Mouse (Mus musculus) intestine, embryonic 14.5 days (tissue): ENCODE results near the gene Coasy. TPM values are rescaled to one million over a fixed set of nuclear protein-coding genes. Genes with fewer than 3 reads are reported as not detected.

ENCODE experiments used
- ATAC-seq: fragments of 200-750 bp; cut with Nextera tagmentation; replicated peaks from 2 replicates; pipeline ENCODE4 v1.8.0; 2017; ENCODE audit warnings: low read depth, moderate number of reproducible peaks, moderate TSS enrichment, moderate library complexity; ENCODE audit not compliant: low FRiP score, low TSS enrichment
- DNase-seq: peaks from one replicate; pipeline ENCODE4 v3.0.0-alpha.2; 2018; ENCODE audit warnings: low spot score
- H3K27ac ChIP-seq: fragments of 300-500 bp; sonication (generic); 2 replicates; pipeline ENCODE4 v1.5.1; 2014; ENCODE audit warnings: low read depth, mild to moderate bottlenecking, control low read depth
- H3K27me3 ChIP-seq: fragments of 300-500 bp; sonication (generic); replicated peaks from 2 replicates; pipeline ENCODE4 v1.6.1; 2014; ENCODE audit warnings: low read length, control low read depth; ENCODE audit not compliant: control insufficient read depth, insufficient read depth
- H3K36me3 ChIP-seq: fragments of 300-500 bp; sonication (generic); 2 replicates; pipeline ENCODE4 v1.6.1; 2014; ENCODE audit warnings: low read length, control low read depth; ENCODE audit not compliant: control insufficient read depth, insufficient read depth
- H3K4me1 ChIP-seq: fragments of 300-500 bp; sonication (generic); replicated peaks from 2 replicates; pipeline ENCODE4 v1.6.1; 2014; ENCODE audit warnings: low read length, control low read depth, mixed read lengths; ENCODE audit not compliant: control insufficient read depth, insufficient read depth
- H3K4me2 ChIP-seq: fragments of 300-500 bp; sonication (generic); 2 replicates; pipeline ENCODE4 v1.6.1; 2014; ENCODE audit warnings: low read length
- H3K4me3 ChIP-seq: fragments of 300-500 bp; sonication (generic); 2 replicates; pipeline ENCODE4 v1.5.1; 2014; ENCODE audit warnings: low read depth, low read length, control low read depth, mixed read lengths
- H3K9ac ChIP-seq: fragments of 300-500 bp; sonication (generic); 2 replicates; pipeline ENCODE4 v1.6.1; 2014; ENCODE audit warnings: mild to moderate bottlenecking, low read length
- H3K9me3 ChIP-seq: fragments of 300-500 bp; sonication (generic); 2 replicates; pipeline ENCODE4 v1.6.1; 2016; ENCODE audit warnings: low read length, control low read depth; ENCODE audit not compliant: control insufficient read depth
- WGBS: fragments of 180-500 bp; shearing (Covaris S2); extraction: QIAGEN DNeasy Blood & Tissue Kit; methylation state at CpG from one replicate; pipeline ENCODE4 v1.1.7; 2014; 5-methylcytosine and 5-hydroxymethylcytosine counted together
- polyA plus RNA-seq: library from polyadenylated mRNA; unstranded; fragments of >200 nt; fragmentation: Nextera tagmentation; extraction: Ambion mirVana; gene quantifications from 2 replicates; pipeline ENCODE4 v1.2.1, GENCODE M21; 2014

The Coasy gene
- polyA plus RNA-seq, 1 experiment from 2014 or later = 39.7 TPM

- Histone ChIP-seq H3K4me1 (peaks cover 72% of the 10 kb centered on the region), H3K9ac (no peak overlapping the region), H3K4me3 (no peak overlapping the region), H3K27me3 (no peaks in the 10 kb centered on the region), H3K36me3 (peaks cover 11% of the 10 kb centered on the region), H3K4me2 (no peak overlapping the region), H3K27ac (peak overlapping the region; percentile 90), H3K9me3 (no peaks in the 10 kb centered on the region)
- 80% methylated on average over 10 of the region's 10 CpGs for WGBS
- DNase-seq (no peak), ATAC-seq (no peak)
These were observed 22.9 kb upstream of the Coasy start for GRCm38 (mm10) chr11:101059473-101059872.

- H3K9me3 ChIP-seq = no peaks in the 10 kb centered on the region
- H3K9ac ChIP-seq = no peak overlapping the region
- no peak overlapping the region for H3K4me3 ChIP-seq
- 35% methylated on average over 8 of the region's 8 CpGs for WGBS
- peaks cover 5% of the 10 kb centered on the region for H3K36me3 ChIP-seq
- ATAC-seq (peak; percentile 36; the same call in 1 of the 2 replicates), DNase-seq (peak; percentile 66)
- peaks cover 74% of the 10 kb centered on the region for H3K4me1 ChIP-seq
- H3K27me3 ChIP-seq = no peaks in the 10 kb centered on the region
- peak overlapping the region; percentile 90 for H3K27ac ChIP-seq
- H3K4me2 ChIP-seq = no peak overlapping the region
These were observed 22.2 kb upstream of the Coasy start for GRCm38 (mm10) chr11:101060126-101060525.

- H3K4me3 ChIP-seq = no peak overlapping the region
- no peaks in the 10 kb centered on the region for H3K9me3 ChIP-seq
- peaks cover 74% of the 10 kb centered on the region for H3K4me1 ChIP-seq
- H3K36me3 ChIP-seq = no peaks in the 10 kb centered on the region
- ATAC-seq (no peak), DNase-seq (no peak)
- H3K9ac ChIP-seq = no peak overlapping the region
- WGBS = 80% methylated on average over 5 of the region's 5 CpGs
- H3K4me2 ChIP-seq = no peak overlapping the region
- peak overlapping the region; percentile 90 for H3K27ac ChIP-seq
- H3K27me3 ChIP-seq = no peaks in the 10 kb centered on the region
These were observed 21.3 kb upstream of the Coasy start for GRCm38 (mm10) chr11:101061049-101061448.

GRCm38 (mm10) chr11:101062165-101062884 is 20.0 kb upstream of the Coasy start:
- Histone ChIP-seq H3K4me1 (peaks cover 68% of the 10 kb centered on the region), H3K4me3 (no peak overlapping the region), H3K9me3 (no peaks in the 10 kb centered on the region), H3K9ac (no peak overlapping the region), H3K4me2 (no peak overlapping the region), H3K27ac (peak overlapping the region; percentile 94; the same call in 1 of the 2 replicates), H3K36me3 (no peaks in the 10 kb centered on the region), H3K27me3 (no peaks in the 10 kb centered on the region)
- no peak for ATAC-seq
- WGBS = 73% methylated on average over 12 of the region's 12 CpGs
- no peak for DNase-seq

GRCm38 (mm10) chr11:101062971-101063675 is 19.2 kb upstream of the Coasy start:
- peaks cover 63% of the 10 kb centered on the region for H3K4me1 ChIP-seq
- 55% methylated on average over 14 of the region's 14 CpGs for WGBS
- peak overlapping the region; percentile 94 for H3K27ac ChIP-seq
- no peaks in the 10 kb centered on the region for H3K36me3 ChIP-seq
- ATAC-seq (peak; percentile 11; the same call in 1 of the 2 replicates), DNase-seq (no peak)
- H3K4me2 ChIP-seq = peak overlapping the region; percentile 6; the same call in 1 of the 2 replicates
- no peak overlapping the region for H3K4me3 ChIP-seq
- no peaks in the 10 kb centered on the region for H3K27me3 ChIP-seq
- no peaks in the 10 kb centered on the region for H3K9me3 ChIP-seq
- no peak overlapping the region for H3K9ac ChIP-seq

GRCm38 (mm10) chr11:101063676-101064327 is 18.6 kb upstream of the Coasy start:
- 14% methylated on average over 12 of the region's 12 CpGs for WGBS
- Histone ChIP-seq H3K27me3 (no peaks in the 10 kb centered on the region), H3K27ac (peak overlapping the region; percentile 94), H3K4me2 (peak overlapping the region; percentile 6; the same call in 1 of the 2 replicates), H3K9me3 (no peaks in the 10 kb centered on the region), H3K9ac (no peak overlapping the region), H3K4me1 (peaks cover 57% of the 10 kb centered on the region), H3K4me3 (no peak overlapping the region), H3K36me3 (no peaks in the 10 kb centered on the region)
- ATAC-seq = peak; percentile 53
- DNase-seq = peak; percentile 76

GRCm38 (mm10) chr11:101064462-101064861 is 17.9 kb upstream of the Coasy start:
- Histone ChIP-seq H3K36me3 (no peaks in the 10 kb centered on the region), H3K4me2 (no peak overlapping the region), H3K27me3 (no peaks in the 10 kb centered on the region), H3K4me1 (peaks cover 52% of the 10 kb centered on the region), H3K9ac (no peak overlapping the region), H3K4me3 (no peak overlapping the region), H3K9me3 (no peaks in the 10 kb centered on the region), H3K27ac (peak overlapping the region; percentile 94)
- ATAC-seq (no peak), DNase-seq (no peak)
- 70% methylated on average over 4 of the region's 4 CpGs for WGBS

GRCm38 (mm10) chr11:101065002-101065401 is 17.4 kb upstream of the Coasy start:
- no peaks in the 10 kb centered on the region for H3K36me3 ChIP-seq
- no peak for DNase-seq
- no peak overlapping the region for H3K4me3 ChIP-seq
- H3K4me1 ChIP-seq = peaks cover 47% of the 10 kb centered on the region
- no peaks in the 10 kb centered on the region for H3K27me3 ChIP-seq
- no peaks in the 10 kb centered on the region for H3K9me3 ChIP-seq
- no peak overlapping the region for H3K27ac ChIP-seq
- no peak overlapping the region for H3K4me2 ChIP-seq
- no peak overlapping the region for H3K9ac ChIP-seq
- WGBS = 91% methylated on average over 9 of the region's 9 CpGs
- no peak for ATAC-seq
